Mouse (Mus musculus): ENCODE results near the gene Nr0b2.

GRCm38 (mm10) chr4:133569291-133570065 is 16.3 kb downstream of the Nr0b2 start:
- no peak for TF ChIP-seq POLR2A (IDR thresholded peaks at IDR 0.05; ENCODE audit: control insufficient read depth, extremely low read depth, insufficient read depth, low read length, poor library complexity)
- TF ChIP-seq CTCF (IDR thresholded peaks at IDR 0.05; ENCODE audit: borderline replicate concordance, control insufficient read depth, extremely low read depth, insufficient read depth, low read length, poor library complexity), result no peak

Data from thymus, adult 2 months (tissue).